Mouse (Mus musculus) MEL (cell line): ENCODE data around the gene Cdk1. TPM values are rescaled to one million over a fixed set of nuclear protein-coding genes. Genes with fewer than 3 reads are reported as not detected.

Experiments used
- DNase-seq: peaks from one replicate; pipeline ENCODE4 v3.0.0; 2011; ENCODE audit warnings: low read depth, low spot score
- H3K27ac ChIP-seq: 2 replicates; pipeline ENCODE4 v1.5.1; 2012; ENCODE audit warnings: low read depth, mild to moderate bottlenecking, control low read depth, low read length, moderate library complexity; ENCODE audit not compliant: control insufficient read depth
- H3K27me3 ChIP-seq, 2 experiments: fragments of 150-350 bp in 1 of 2; sonication (generic) in 1 of 2; 2 replicates each; pipeline ENCODE4 v1.6.1; 2012; ENCODE audit warnings: low read length in 2 of 2, mild to moderate bottlenecking in 2 of 2, improper control_type of control experiment in 1 of 2, moderate library complexity in 1 of 2; ENCODE audit not compliant: insufficient read depth in 2 of 2, control insufficient read depth in 1 of 2
- H3K36me3 ChIP-seq, 2 experiments: 2 replicates each; pipeline ENCODE4 v1.6.1; 2012 to 2014; ENCODE audit warnings: low read length in 2 of 2, improper control_type of control experiment in 1 of 2, inconsistent platforms in 1 of 2, mild to moderate bottlenecking in 1 of 2; ENCODE audit not compliant: insufficient read depth in 2 of 2, control insufficient read depth in 1 of 2
- H3K4me1 ChIP-seq, 2 experiments: fragments of 150-350 bp in 1 of 2; sonication (generic) in 1 of 2; 2 replicates each; pipeline ENCODE4 v1.6.1; 2012; ENCODE audit warnings: low read length in 2 of 2, improper control_type of control experiment in 1 of 2, mild to moderate bottlenecking in 1 of 2; ENCODE audit not compliant: insufficient read depth in 2 of 2, control insufficient read depth in 1 of 2
- H3K4me3 ChIP-seq, 2 experiments: fragments of 150-350 bp in 1 of 2; sonication (generic) in 1 of 2; 2 replicates each; pipeline ENCODE4 v1.5.1; 2012; ENCODE audit warnings: low read depth in 2 of 2, low read length in 2 of 2, mild to moderate bottlenecking in 2 of 2, moderate library complexity in 2 of 2, control low read depth in 1 of 2, improper control_type of control experiment in 1 of 2; ENCODE audit not compliant: control insufficient read depth in 1 of 2, insufficient read depth in 1 of 2
- H3K79me2 ChIP-seq: 2 replicates; pipeline ENCODE4 v1.6.1; 2012; ENCODE audit warnings: mild to moderate bottlenecking, low read length, moderate library complexity; ENCODE audit not compliant: control insufficient read depth, poor library complexity, insufficient read depth
- H3K9ac ChIP-seq: 2 replicates; pipeline ENCODE4 v1.6.1; 2012; ENCODE audit warnings: low read depth, mild to moderate bottlenecking, control low read depth, low read length, moderate library complexity; ENCODE audit not compliant: control insufficient read depth, poor library complexity, severe bottlenecking
- H3K9me3 ChIP-seq: fragments of 150-350 bp; sonication (generic); replicated peaks from 2 replicates; pipeline ENCODE4 v1.6.1; 2012; ENCODE audit warnings: mild to moderate bottlenecking, low read length, improper control_type of control experiment, moderate library complexity; ENCODE audit not compliant: insufficient read depth
- CHD1 ChIP-seq: IDR thresholded peaks from 2 replicates; pipeline ENCODE4 v1.6.1; 2012; ENCODE audit warnings: low read depth, mild to moderate bottlenecking, inconsistent platforms, low read length, improper control_type of control experiment
- CTCF ChIP-seq, 3 experiments: IDR thresholded peaks in 2 of 3; conservative IDR thresholded peaks in 1 of 3; 2 replicates each; pipeline ENCODE4 v1.5.1; 2011 to 2012; ENCODE audit warnings: low read length in 3 of 3, low read depth in 2 of 3, mild to moderate bottlenecking in 2 of 3, improper control_type of control experiment in 1 of 3, inconsistent platforms in 1 of 3, mixed read lengths in 1 of 3, moderate library complexity in 1 of 3; ENCODE audit not compliant: control insufficient read depth in 1 of 3, insufficient read depth in 1 of 3, poor library complexity in 1 of 3, severe bottlenecking in 1 of 3
- E2F4 ChIP-seq: IDR thresholded peaks from 2 replicates; pipeline ENCODE4 v1.6.1; 2011; ENCODE audit warnings: low read depth, low read length, improper control_type of control experiment, borderline replicate concordance
- ELF1 ChIP-seq: IDR thresholded peaks from 2 replicates; pipeline ENCODE4 v1.6.1; 2014; ENCODE audit warnings: low read depth, mild to moderate bottlenecking, inconsistent platforms, low read length, improper control_type of control experiment, moderate library complexity
- EP300 ChIP-seq, 2 experiments: IDR thresholded peaks; 2 replicates each; pipeline ENCODE4 v1.6.1; 2011; ENCODE audit warnings: improper control_type of control experiment in 2 of 2, low read length in 2 of 2, low read depth in 1 of 2, mild to moderate bottlenecking in 1 of 2
- ETS1 ChIP-seq: IDR thresholded peaks from 2 replicates; pipeline ENCODE4 v1.6.1; 2012; ENCODE audit warnings: low read depth, mild to moderate bottlenecking, inconsistent platforms, low read length, improper control_type of control experiment, moderate library complexity
- GATA1 ChIP-seq: IDR thresholded peaks from 2 replicates; pipeline ENCODE4 v1.6.1; 2011; ENCODE audit warnings: low read depth, low read length, improper control_type of control experiment
- HCFC1 ChIP-seq: IDR thresholded peaks from 2 replicates; pipeline ENCODE4 v1.6.1; 2012; ENCODE audit warnings: low read depth, mild to moderate bottlenecking, inconsistent platforms, low read length, improper control_type of control experiment, moderate library complexity
- KAT2A ChIP-seq: conservative IDR thresholded peaks from 2 replicates; pipeline ENCODE4 v1.6.1; 2012; ENCODE audit warnings: low read depth, low read length, improper control_type of control experiment, inconsistent platforms
- MAFK ChIP-seq: IDR thresholded peaks from 2 replicates; pipeline ENCODE4 v1.6.1; 2011; ENCODE audit warnings: low read depth, mild to moderate bottlenecking, low read length, improper control_type of control experiment, borderline replicate concordance
- MAX ChIP-seq: IDR thresholded peaks from 2 replicates; pipeline ENCODE4 v1.6.1; 2011; ENCODE audit warnings: low read length, improper control_type of control experiment
- MXI1 ChIP-seq: IDR thresholded peaks from 2 replicates; pipeline ENCODE4 v1.6.1; 2011; ENCODE audit warnings: mild to moderate bottlenecking, low read depth, low read length, improper control_type of control experiment
- MYB ChIP-seq: IDR thresholded peaks from 2 replicates; pipeline ENCODE4 v1.6.1; 2011; ENCODE audit warnings: mild to moderate bottlenecking, low read depth, low read length, improper control_type of control experiment
- MYC ChIP-seq: IDR thresholded peaks from 2 replicates; pipeline ENCODE4 v1.6.1; 2011; ENCODE audit warnings: low read depth, mild to moderate bottlenecking, low read length, improper control_type of control experiment, moderate library complexity
- NELFE ChIP-seq: IDR thresholded peaks from 2 replicates; pipeline ENCODE4 v1.6.1; 2011; ENCODE audit warnings: low read depth, low read length, improper control_type of control experiment
- POLR2A ChIP-seq, 2 experiments: IDR thresholded peaks; 2 replicates each; pipeline ENCODE4 v1.6.1; 2011 to 2012; ENCODE audit warnings: low read length in 2 of 2, mild to moderate bottlenecking in 2 of 2, control low read depth in 1 of 2, improper control_type of control experiment in 1 of 2, low read depth in 1 of 2, moderate library complexity in 1 of 2; ENCODE audit not compliant: control insufficient read depth in 1 of 2, insufficient read depth in 1 of 2, poor library complexity in 1 of 2
- POLR2AphosphoS2 ChIP-seq: IDR thresholded peaks from 2 replicates; pipeline ENCODE4 v1.6.1; 2011; ENCODE audit warnings: low read length, improper control_type of control experiment
- POLR2AphosphoS5 ChIP-seq: IDR thresholded peaks from 2 replicates; pipeline ENCODE4 v1.6.1; 2012; ENCODE audit warnings: low read depth, borderline replicate concordance, mild to moderate bottlenecking, inconsistent platforms, low read length, moderate library complexity, mixed read lengths
- RAD21 ChIP-seq: IDR thresholded peaks from 2 replicates; pipeline ENCODE4 v1.6.1; 2011; ENCODE audit warnings: mild to moderate bottlenecking, low read depth, low read length, improper control_type of control experiment
- RCOR1 ChIP-seq: IDR thresholded peaks from 2 replicates; pipeline ENCODE4 v1.6.1; 2012; ENCODE audit warnings: low read depth, mild to moderate bottlenecking, inconsistent platforms, low read length, improper control_type of control experiment
- SMC3 ChIP-seq: IDR thresholded peaks from 2 replicates; pipeline ENCODE4 v1.6.1; 2011; ENCODE audit warnings: low read depth, low read length, improper control_type of control experiment
- TCF12 ChIP-seq: IDR thresholded peaks from 2 replicates; pipeline ENCODE4 v1.6.1; 2014; ENCODE audit warnings: low read depth, mild to moderate bottlenecking, inconsistent platforms, low read length, improper control_type of control experiment, moderate library complexity
- UBTF ChIP-seq: IDR thresholded peaks from 2 replicates; pipeline ENCODE4 v1.6.1; 2012; ENCODE audit warnings: low read depth, mild to moderate bottlenecking, inconsistent platforms, low read length, improper control_type of control experiment, moderate library complexity, borderline replicate concordance; ENCODE audit not compliant: insufficient read depth
- ZC3H11A ChIP-seq: IDR thresholded peaks from 2 replicates; pipeline ENCODE4 v1.6.1; 2012; ENCODE audit warnings: low read depth, mild to moderate bottlenecking, inconsistent platforms, low read length, improper control_type of control experiment
- ZKSCAN1 ChIP-seq: IDR thresholded peaks from 2 replicates; pipeline ENCODE4 v1.6.1; 2012; ENCODE audit warnings: low read depth, mild to moderate bottlenecking, inconsistent platforms, low read length, improper control_type of control experiment, moderate library complexity
- polyA plus RNA-seq, 2 experiments: library from polyadenylated mRNA; stranded (reverse) in 1 of 2; unstranded in 1 of 2; fragments of >175 nt in 1 of 2; fragments of >200 nt in 1 of 2; gene quantifications; 2 replicates each; pipeline versions ENCODE4 v1.2.1 to v1.2.4; 2012; ENCODE audit warnings: low replicate concordance in 2 of 2, low read depth in 1 of 2; ENCODE audit not compliant: insufficient read length in 2 of 2, insufficient read depth in 1 of 2, missing spikeins in 1 of 2
- total RNA-seq: library from RNA; depleted of rRNA; stranded (reverse); fragments of 300-350 nt; gene quantifications from 2 replicates; pipeline ENCODE4 v1.2.3, GENCODE M21; 2012

The Cdk1 gene
- total and polyA plus RNA-seq, 3 experiments: 223 to 562 (median 311) TPM

DNA sequence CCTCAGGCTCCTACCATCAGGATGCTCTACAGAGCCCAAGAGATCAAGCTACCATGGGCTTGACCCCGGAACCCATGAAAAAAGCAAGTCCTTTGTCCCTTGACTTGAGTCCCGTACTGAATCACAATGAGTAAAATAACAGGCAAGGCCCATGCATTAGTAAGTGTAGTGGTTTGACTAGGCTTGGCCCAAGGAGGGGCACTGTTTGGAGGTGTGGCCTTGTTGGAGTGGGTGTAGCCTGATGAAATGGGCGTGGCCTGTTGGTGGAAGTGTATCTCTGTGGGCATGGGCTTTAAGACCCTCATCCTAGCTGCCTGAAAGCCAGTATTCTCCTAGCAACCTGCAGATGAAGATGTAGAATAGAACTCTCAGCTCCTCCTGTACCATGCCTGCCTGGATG, 47.9 kb downstream of the Cdk1 start:
- no peak overlapping the region for H3K9ac ChIP-seq
- no peaks in the 10 kb centered on the region for H3K36me3 ChIP-seq
- no peaks in the 10 kb centered on the region for H3K9me3 ChIP-seq
- TF ChIP-seq GATA1 (no peak), HCFC1 (no peak), NELFE (no peak), ZKSCAN1 (no peak), ZC3H11A (no peak), KAT2A (no peak), ETS1 (no peak), RAD21 (no peak), ELF1 (no peak), MYB (no peak), MYC (no peak), POLR2A (IDR thresholded peaks at IDR 0.05; ENCODE audit: control insufficient read depth in 1 of 2, insufficient read depth in 1 of 2, low read depth in 1 of 2, low read length in 2 of 2, poor library complexity in 1 of 2) (no peak), TCF12 (no peak)
- H3K4me1 ChIP-seq: no peaks in the 10 kb centered on the region
- H3K27me3 ChIP-seq: no peaks in the 10 kb centered on the region
- no peak overlapping the region for H3K27ac ChIP-seq
- no peak for DNase-seq
- H3K4me3 ChIP-seq: no peak overlapping the region
- no peaks in the 10 kb centered on the region for H3K79me2 ChIP-seq

- Histone ChIP-seq H3K4me3 (no peak overlapping the region), H3K36me3 (no peaks in the 10 kb centered on the region), H3K9ac (no peak overlapping the region), H3K9me3 (no peaks in the 10 kb centered on the region), H3K27me3 (no peaks in the 10 kb centered on the region), H3K79me2 (no peaks in the 10 kb centered on the region), H3K4me1 (no peaks in the 10 kb centered on the region), H3K27ac (no peak overlapping the region)
- TF ChIP-seq MAFK (no peak), SMC3 (no peak), MYB (no peak), TCF12 (no peak), MAX (no peak), CTCF (IDR thresholded peaks at IDR 0.05 in 2 of 3, conservative IDR thresholded peaks at IDR 0.05 in 1 of 3; ENCODE audit: control insufficient read depth in 1 of 3, insufficient read depth in 1 of 3, low read depth in 2 of 3, low read length in 3 of 3, poor library complexity in 1 of 3, severe bottlenecking in 1 of 3) (no peak), E2F4 (no peak), KAT2A (no peak), ETS1 (no peak), CHD1 (no peak), EP300 (IDR thresholded peaks at IDR 0.05; ENCODE audit: low read depth in 1 of 2, low read length in 2 of 2) (no peak), GATA1 (no peak), POLR2AphosphoS2 (no peak), MXI1 (no peak), RCOR1 (no peak), UBTF (no peak), ZC3H11A (no peak), RAD21 (no peak), POLR2AphosphoS5 (no peak)
- no peak for DNase-seq
Observed at GRCm38 (mm10) chr10:69302667-69303066, 50.1 kb downstream of the Cdk1 start.
